Mouse (Mus musculus) kidney, postnatal 14 days (tissue): ENCODE measurements around the gene Sh3bp5.

ENCODE experiments used
- DNase-seq: peaks from one replicate; pipeline ENCODE4 v3.0.0; 2022; ENCODE audit warnings: mixed read lengths

Gene Sh3bp5

DNA sequence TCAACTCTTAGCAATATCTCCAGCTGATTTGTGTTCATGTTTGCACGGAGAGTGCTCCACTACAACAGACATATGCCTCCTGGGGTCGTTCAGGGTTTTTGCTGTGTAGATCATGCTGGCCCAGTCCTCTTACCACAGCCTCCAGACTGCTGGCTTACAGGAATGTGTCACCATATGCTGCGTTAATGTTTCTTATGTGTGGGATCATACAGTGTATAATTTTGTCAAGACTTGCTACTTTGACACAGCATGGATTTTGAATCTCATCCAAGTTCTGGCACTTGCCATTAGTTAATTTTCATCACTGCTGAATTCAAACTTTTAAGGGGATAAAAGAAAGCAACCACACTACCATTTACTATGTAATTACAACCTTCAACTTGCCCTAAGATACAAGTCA, 100.1 kb downstream of the Sh3bp5 start:
- no peak for DNase-seq

DNA sequence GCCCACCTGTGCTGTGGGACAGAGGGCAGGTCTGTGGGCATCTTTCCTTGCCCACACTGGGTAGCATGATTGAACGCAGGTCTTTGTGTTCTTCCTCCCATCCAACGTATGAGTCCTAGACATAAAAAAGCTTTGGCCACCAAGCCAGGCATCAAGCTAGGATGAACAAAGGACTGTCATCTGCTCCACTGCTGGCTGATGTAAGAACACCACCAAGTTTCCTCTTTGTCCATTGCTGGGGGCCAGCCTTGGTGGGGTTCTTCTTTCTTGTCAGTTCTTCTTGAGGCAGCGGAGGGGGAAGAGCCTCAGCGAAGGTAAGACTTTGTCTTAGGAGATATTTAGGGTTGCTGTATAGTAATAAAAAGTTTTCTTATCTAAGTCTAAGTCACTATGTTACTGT, 104.9 kb downstream of the Sh3bp5 start:
- DNase-seq = no peak

DNA sequence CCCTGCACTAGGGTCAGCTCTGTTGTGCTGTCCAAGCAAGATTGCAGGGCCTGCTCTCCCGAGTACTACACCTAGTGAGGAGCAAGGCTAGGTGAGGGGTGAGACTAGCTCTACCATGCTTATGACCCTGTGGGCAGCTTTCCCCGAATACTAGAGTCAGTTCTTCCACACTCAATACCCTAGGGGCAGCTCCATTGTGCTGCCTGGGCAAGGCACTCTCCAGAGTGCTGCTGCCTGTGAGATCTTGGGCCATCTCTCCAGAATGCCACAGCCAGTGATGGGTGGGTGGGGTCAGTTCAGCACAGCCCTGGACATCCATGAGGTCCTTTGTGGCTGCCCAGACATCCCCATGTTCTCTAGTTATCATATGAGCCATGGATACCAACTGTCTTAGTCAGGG, 106.1 kb downstream of the Sh3bp5 start:
- DNase-seq = no peak

DNA sequence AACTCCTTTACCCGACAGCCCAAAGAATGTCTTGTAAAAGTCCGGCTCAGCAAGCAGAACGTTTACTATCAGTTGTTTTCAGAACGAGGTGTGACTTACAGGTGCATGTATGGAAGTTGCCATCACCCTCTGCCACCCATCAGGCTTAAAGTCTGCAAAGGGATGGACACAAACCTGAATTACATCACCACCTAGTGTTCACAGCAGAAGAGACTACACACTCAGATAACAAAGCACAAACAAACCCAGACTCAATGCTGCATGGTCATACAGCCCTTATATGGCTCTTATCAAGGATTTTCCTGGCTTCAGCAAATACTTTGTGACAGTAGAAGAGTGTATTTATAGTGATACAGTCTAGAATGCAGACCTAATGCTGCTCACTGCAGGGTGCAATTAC, 108.2 kb downstream of the Sh3bp5 start:
- DNase-seq = no peak

DNA sequence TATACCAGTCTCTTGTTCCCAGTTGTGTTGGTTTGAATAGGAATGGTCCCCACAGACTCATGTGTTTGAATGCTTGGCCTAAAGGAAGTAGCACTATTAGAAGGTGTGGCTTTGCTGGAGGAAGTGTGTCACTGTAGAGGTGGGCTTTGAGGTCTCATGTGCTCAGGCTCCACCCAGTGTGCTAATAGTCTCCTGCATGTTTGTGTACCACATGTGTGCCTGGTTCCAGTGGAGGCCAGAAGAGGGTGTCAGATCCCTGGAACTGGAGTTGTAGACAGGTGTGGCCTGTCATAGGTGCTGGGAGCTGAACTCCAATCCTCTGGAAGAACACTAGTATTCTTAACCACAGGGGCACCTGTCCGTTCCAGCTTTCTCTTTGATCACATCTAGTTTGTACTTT, 108.7 kb downstream of the Sh3bp5 start:
- DNase-seq = no peak

DNA sequence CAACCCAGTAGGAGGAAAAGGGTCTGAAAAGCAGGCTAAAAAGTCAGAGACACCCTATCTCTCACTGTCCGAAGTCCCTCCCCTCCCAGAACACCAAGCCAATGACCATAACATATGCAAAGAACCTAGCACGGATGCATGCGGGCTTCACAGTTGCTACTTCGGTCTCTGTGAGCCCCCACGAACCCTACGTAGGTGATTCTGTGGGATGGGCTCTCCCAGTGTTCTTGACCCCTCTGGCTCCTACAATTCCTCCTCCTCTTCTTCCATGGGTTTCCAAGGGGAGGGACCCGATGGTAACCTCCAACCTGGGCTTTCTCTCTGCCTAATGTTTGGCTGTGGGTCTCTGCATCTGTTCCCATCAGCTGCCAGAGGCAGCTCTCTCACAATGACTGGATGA, 109.1 kb downstream of the Sh3bp5 start:
- no peak for DNase-seq

DNA sequence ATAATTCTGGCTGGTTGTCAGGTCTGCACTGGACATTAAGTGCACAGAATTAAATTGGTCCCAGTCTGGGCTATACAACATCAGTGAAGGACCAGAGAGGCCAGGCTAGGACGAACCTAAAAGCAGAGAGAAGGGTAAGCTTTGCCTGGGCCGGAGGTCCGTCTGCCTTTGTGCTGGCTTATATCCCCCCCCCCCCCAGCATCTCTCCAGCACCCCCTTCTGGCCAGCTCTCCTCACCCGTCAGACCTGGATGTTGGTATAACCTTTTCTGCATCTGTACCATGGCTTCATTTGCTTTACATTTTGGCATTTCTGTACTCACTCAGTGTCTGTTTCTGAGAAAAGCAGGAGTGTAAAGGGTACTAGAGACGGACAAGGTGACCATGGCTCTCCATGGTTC, 110.3 kb downstream of the Sh3bp5 start:
- DNase-seq = no peak

DNA sequence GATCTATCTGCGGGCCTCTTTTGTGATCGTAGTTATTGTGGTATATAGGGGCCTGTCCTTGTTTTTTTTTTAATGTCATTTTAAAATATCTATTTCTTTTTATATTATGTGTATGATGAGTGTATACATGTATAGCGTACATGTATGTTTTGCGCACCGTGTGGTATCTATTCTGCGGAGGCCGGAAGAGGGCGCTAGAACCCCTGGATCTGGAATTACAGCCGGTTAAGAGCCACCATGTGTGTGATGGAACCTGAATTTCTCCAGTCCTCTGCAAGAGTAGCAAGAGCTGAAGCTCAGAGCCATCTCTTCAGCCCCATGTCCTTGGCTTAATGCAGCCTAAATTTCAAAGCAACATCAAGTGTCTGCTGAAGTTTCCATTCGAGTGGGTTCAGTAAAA, 111.0 kb downstream of the Sh3bp5 start:
- DNase-seq = no peak

DNA sequence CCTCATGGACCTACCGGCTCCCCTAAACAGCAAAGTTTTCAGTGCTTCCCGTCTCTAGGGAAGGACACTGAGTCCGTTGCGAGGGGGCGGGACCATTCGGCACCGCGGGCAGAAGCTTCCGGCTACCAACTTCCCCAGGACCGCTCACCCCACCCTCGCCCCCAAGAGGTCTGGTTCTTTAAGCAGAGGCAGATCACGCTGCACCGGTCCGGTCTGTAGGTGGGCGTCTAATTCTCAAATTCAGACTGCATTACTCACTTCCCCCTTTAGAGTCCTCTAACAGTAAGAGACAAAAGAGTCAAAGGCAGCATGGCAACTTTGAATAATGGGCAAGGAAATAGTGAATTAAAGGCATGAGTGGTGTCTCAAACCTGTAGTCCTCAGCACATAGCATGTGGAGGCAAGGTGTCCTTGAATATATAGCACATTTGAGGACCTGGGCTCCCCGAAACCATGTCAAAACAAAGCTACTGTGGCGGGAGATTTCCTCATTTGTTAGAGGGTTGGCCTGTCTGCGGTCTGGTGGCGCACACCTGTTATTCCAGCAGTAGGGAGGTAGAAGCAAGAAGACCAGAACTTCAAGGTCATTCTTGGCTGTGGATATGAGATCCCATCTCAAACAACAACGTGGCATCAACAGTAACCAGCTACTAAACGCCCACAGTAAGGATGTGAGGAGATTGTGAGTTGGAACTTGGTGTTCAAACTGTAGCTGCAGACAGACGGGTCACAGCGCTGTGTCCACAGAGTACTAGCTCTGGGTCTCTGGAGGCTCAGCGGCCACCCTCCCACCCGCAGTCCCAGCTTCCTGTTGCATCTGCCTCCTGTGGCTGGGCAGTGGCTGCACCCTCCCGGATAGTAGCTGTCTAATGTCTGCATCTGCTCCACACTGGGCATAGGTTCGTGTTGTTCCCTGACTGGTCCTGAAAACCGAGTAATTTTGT, 111.8 kb downstream of the Sh3bp5 start, which contains the start of gene Dnah1:
Gene Dnah1 (minus strand): TSS at position 48 of the 944 bp plus-strand sequence.
- peak; percentile 60 for DNase-seq

DNA sequence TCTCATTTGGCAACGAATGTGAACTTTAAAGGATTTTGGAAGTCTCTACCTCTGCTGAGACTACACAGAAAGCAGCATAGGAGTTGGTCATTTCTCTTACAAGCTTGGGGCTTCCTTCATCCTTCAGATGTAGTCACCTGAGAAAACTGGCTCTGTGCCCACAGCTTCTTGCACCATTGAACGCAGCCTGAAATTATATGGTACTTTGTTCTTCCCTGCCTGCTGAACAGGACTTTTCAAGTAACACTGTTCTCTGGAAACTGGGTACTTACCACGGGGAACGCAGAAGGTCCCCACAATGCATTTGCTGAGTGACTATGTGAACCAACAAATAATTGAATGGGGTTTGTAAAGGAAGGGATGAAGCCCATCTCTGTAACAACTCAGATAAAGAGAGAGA, 112.7 kb downstream of the Sh3bp5 start:
- DNase-seq = peak; percentile 48

DNA sequence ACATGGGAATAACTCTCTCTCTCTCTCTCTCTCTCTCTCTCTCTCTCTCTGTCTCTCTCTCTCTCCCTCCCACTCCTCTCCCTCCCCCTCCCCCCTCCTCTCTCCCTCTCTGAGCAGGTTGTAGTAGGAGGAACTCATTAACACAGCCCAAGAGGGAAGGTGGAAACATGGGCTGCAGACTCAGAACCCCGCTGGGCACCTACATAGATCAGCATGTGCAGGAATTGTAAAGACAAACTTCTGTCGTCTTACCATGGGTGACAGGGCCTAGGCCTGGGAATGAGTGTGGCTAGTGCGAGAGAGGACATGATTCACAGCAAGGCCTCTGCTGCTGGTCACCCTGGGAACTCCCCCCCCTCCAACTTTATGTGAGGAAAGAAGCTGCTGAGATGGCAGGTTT, 113.7 kb downstream of the Sh3bp5 start:
- DNase-seq = no peak

DNA sequence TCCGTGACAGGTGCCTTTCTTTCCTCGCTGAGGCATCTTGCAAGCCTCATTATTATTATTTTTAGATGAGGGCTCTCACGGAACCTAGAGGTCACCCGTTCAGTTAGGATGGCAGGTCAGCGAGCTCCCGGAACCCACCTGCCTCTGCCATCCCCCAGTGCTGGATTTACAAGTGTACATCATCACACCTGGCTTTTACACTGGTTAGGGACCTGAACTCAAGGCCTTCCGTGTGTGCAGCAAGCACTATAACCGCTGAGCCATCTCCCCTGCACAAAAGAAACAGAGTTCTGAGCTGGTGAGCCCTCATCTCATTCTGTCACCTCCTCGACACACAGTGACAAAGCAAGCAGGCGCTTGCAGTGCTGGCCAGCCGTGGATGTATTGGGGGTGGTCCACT, 114.7 kb downstream of the Sh3bp5 start:
- DNase-seq = no peak

DNA sequence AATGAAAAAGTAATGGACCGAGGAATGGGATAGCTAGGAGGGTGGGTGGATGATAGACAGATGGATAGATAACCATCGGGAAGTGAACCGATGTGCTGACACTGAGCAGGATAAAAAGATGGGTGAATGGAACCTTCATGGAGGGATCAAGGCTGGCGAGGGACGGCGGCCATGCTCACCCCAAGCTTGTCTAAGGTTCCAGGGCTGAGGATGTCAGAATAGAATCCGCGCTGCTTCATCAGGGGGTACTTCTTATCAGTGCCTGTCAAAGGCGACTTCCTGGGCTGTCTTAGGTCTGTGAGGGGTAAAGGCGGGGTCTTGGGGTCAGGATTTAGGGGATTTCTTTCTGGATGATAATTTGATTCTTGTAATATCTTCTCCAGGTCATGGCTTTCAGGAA, 116.3 kb downstream of the Sh3bp5 start:
- no peak for DNase-seq

DNA sequence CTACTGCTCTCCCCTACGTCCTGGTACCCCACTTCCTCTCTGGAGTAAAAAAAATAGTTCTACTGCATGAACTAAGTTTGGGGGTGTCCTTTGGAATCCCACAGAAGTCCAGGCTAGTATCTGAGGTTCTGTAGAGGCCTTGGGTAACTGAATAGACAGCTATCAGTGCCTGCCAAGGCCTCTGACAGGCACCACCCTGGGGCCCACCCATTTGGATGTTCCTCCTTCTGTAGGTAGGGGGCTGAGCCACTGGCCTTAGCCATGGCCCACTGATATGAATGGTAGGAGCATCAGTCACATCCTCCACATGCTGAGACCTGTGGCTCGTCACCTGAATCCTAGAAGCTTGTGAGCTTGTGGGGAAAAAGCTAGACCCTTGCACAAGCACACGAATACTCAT, 118.1 kb downstream of the Sh3bp5 start:
- no peak for DNase-seq

DNA sequence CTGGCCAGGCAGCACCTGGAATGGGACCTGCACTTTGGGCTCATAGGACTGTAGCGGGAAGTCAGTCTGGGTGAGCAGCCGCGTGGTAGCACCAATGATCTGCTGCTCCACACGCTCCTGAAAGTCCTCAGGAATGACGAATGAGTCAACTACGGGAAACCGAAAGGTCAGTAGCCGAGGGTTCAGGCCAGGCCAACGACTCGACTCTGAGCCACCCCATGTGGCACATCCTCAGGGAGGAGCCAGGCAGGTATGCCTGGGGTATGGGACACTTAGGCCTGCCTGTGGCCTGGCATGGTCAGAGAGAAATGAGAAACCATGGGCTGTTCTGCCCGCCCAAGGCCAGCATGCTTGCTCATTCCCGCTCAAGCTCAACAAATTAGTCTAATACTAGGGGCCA, 119.3 kb downstream of the Sh3bp5 start:
- DNase-seq = no peak

DNA sequence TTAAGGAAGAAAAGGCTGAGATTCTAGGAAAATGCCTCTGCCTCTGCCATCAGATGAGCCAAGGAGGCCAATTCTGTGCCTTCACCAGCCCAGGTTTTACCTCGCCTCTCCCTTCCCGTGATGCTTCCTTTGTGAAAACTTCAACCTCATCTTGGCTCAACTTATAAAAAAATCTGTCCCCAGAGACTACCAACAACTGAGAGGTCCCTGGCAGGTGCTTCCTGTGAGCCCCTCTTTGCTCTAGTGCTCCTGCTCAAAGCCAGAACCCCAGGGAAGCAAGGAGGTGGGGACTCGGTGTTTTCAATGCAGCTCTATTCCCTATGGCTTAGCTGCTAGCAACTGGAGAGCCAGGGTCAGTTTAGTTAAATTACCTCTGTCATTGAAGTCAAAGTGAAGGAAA, 122.7 kb downstream of the Sh3bp5 start:
- no peak for DNase-seq
